Comparison of ENCODE assay signal across 16 mouse cellular contexts in genomic region chr13:94706641-94707053, GRCm38 (mm10).
DNase-seq lines count a peak whose midpoint lies in the region; ATAC-seq and TF ChIP-seq lines count a peak whose summit lies in the region.
"Had no signal": no experiment of that assay in that cellular context is flagged by ENCODE, and none has a peak within 500 bp of the region (broad histone marks: within the 10 kb centered on the region; RNA-seq: fewer than 3 reads in every experiment).

No protein-coding gene starts in this region.

- H3K9ac ChIP-seq in forebrain, embryonic 14.5 days (ENCODE audit: low read length) = no peak overlapping the region
- no peak overlapping the region for H3K9ac ChIP-seq in forebrain, embryonic 16.5 days (replicated peaks; ENCODE audit: low read depth, low read length)
- no peak overlapping the region for H3K9ac ChIP-seq in neural tube, embryonic 15.5 days (replicated peaks)
- H3K9ac ChIP-seq: liver, embryonic 13.5 days had no signal

- no peak overlapping the region for H3K27ac ChIP-seq in forebrain, embryonic 14.5 days (ENCODE audit: low read depth, low read length)
- no peak overlapping the region for H3K27ac ChIP-seq in forebrain, embryonic 16.5 days (ENCODE audit: low read length)
- no peak overlapping the region for H3K27ac ChIP-seq in neural tube, embryonic 15.5 days (replicated peaks)
- H3K27ac ChIP-seq in limb, embryonic 10.5 days = no peak overlapping the region
- H3K27ac ChIP-seq in cerebellum, adult 2 months (ENCODE audit: insufficient read depth, low read length) = no peak overlapping the region
- H3K27ac ChIP-seq: liver, embryonic 13.5 days had no signal

- peaks cover 83% of the 10 kb centered on the region for H3K27me3 ChIP-seq in forebrain, embryonic 14.5 days (replicated peaks; ENCODE audit: control insufficient read depth, insufficient read depth, low read length)
- peaks cover 54% of the 10 kb centered on the region for H3K27me3 ChIP-seq in forebrain, embryonic 16.5 days (replicated peaks; ENCODE audit: control insufficient read depth, insufficient read depth, low read length)
- H3K27me3 ChIP-seq in neural tube, embryonic 15.5 days (replicated peaks) = peaks cover 79% of the 10 kb centered on the region
- H3K27me3 ChIP-seq in limb, embryonic 10.5 days (ENCODE audit: low read depth, poor library complexity, severe bottlenecking) = peaks cover 99% of the 10 kb centered on the region
- peaks cover 19% of the 10 kb centered on the region; the same call in 1 of the 2 replicates for H3K27me3 ChIP-seq in cerebellum, adult 2 months (ENCODE audit: control insufficient read depth, insufficient read depth, low read length)

- TF ChIP-seq POLR2A in cerebellum, adult 2 months (IDR thresholded peaks at IDR 0.05; ENCODE audit: borderline replicate concordance, insufficient read depth, low read length) = no peak

- peak; percentile 37 for DNase-seq in forebrain, embryonic 14.5 days (ENCODE audit: low spot score)
- peak; percentile 63 for DNase-seq in neural tube, embryonic 10.5 days (ENCODE audit: extremely low spot score, low spot score)
- DNase-seq in limb, embryonic 10.5 days (ENCODE audit: low spot score) = peak; percentile 43
- no peak for DNase-seq in adrenal gland, postnatal 10 days
- no peak for DNase-seq in cerebellum, adult 2 months
- DNase-seq in cerebellum, adult 11-12 months = no peak
- DNase-seq: cerebellum, adult 11 months; kidney, adult 18-20 months; kidney, postnatal 36 days; liver, embryonic 13.5 days; lung, postnatal 14 days; spleen, adult 18-20 months had no signal

- no peak overlapping the region for H3K4me2 ChIP-seq in forebrain, embryonic 14.5 days (ENCODE audit: low read length)
- H3K4me2 ChIP-seq in forebrain, embryonic 16.5 days (ENCODE audit: low read length) = no peak overlapping the region
- H3K4me2 ChIP-seq in neural tube, embryonic 15.5 days = no peak overlapping the region
- H3K4me2 ChIP-seq: liver, embryonic 13.5 days had no signal

- no peaks in the 10 kb centered on the region for H3K36me3 ChIP-seq in forebrain, embryonic 14.5 days (ENCODE audit: control insufficient read depth, insufficient read depth, low read length)
- no peaks in the 10 kb centered on the region for H3K36me3 ChIP-seq in forebrain, embryonic 16.5 days (ENCODE audit: control insufficient read depth, insufficient read depth)
- no peaks in the 10 kb centered on the region for H3K36me3 ChIP-seq in neural tube, embryonic 15.5 days
- H3K36me3 ChIP-seq in limb, embryonic 10.5 days = no peaks in the 10 kb centered on the region
- H3K36me3 ChIP-seq: liver, embryonic 13.5 days had no signal

- peaks cover 7% of the 10 kb centered on the region; the same call in 1 of the 2 replicates for H3K4me1 ChIP-seq in forebrain, embryonic 14.5 days (ENCODE audit: control insufficient read depth, insufficient read depth, low read length)
- H3K4me1 ChIP-seq in forebrain, embryonic 16.5 days (replicated peaks; ENCODE audit: control insufficient read depth, insufficient read depth, low read length) = peaks cover 26% of the 10 kb centered on the region
- H3K4me1 ChIP-seq in neural tube, embryonic 15.5 days = peaks cover 36% of the 10 kb centered on the region
- H3K4me1 ChIP-seq in limb, embryonic 10.5 days = peaks cover 61% of the 10 kb centered on the region
- peaks cover 5% of the 10 kb centered on the region for H3K4me1 ChIP-seq in cerebellum, adult 2 months (ENCODE audit: control insufficient read depth, insufficient read depth, low read length)

- ATAC-seq in forebrain, embryonic 14.5 days = no peak
- ATAC-seq in forebrain, embryonic 16.5 days = no peak
- no peak for ATAC-seq in neural tube, embryonic 15.5 days (ENCODE audit: low FRiP score)
- ATAC-seq: activated CD4-positive, CD25-positive, alpha-beta regulatory T cell, adult 4 months had no signal

- WGBS in forebrain, embryonic 14.5 days = 0% methylated on average over 7 of the region's 7 CpGs
- WGBS in forebrain, embryonic 16.5 days = 2% methylated on average over 7 of the region's 7 CpGs
- WGBS in neural tube, embryonic 15.5 days = 2% methylated on average over 7 of the region's 7 CpGs
- 4% methylated on average over 7 of the region's 7 CpGs for WGBS in limb, embryonic 10.5 days
- WGBS in cerebellum, adult 2 months = 4% methylated on average over 7 of the region's 7 CpGs

- TF ChIP-seq CTCF in cerebellum, adult 2 months (IDR thresholded peaks at IDR 0.05; ENCODE audit: borderline replicate concordance, insufficient read depth, low read depth, low read length) = no peak

- no peaks in the 10 kb centered on the region for H3K9me3 ChIP-seq in forebrain, embryonic 14.5 days (replicated peaks; ENCODE audit: control insufficient read depth, low read length)
- H3K9me3 ChIP-seq in forebrain, embryonic 16.5 days (ENCODE audit: control insufficient read depth, low read length) = no peaks in the 10 kb centered on the region
- no peaks in the 10 kb centered on the region for H3K9me3 ChIP-seq in neural tube, embryonic 15.5 days (replicated peaks)
- H3K9me3 ChIP-seq in limb, embryonic 10.5 days (replicated peaks) = no peaks in the 10 kb centered on the region
- H3K9me3 ChIP-seq: liver, embryonic 13.5 days had no signal

- H3K4me3 ChIP-seq in forebrain, embryonic 14.5 days (ENCODE audit: low read depth, low read length) = no peak overlapping the region
- H3K4me3 ChIP-seq in forebrain, embryonic 16.5 days (replicated peaks; ENCODE audit: low read length) = no peak overlapping the region
- no peak overlapping the region for H3K4me3 ChIP-seq in neural tube, embryonic 15.5 days (replicated peaks)
- no peak overlapping the region for H3K4me3 ChIP-seq in limb, embryonic 10.5 days
- H3K4me3 ChIP-seq in cerebellum, adult 2 months (replicated peaks; ENCODE audit: insufficient read depth, low read depth, low read length) = no peak overlapping the region
- H3K4me3 ChIP-seq: erythroblast, embryonic 14.5 days; liver, embryonic 13.5 days had no signal

Comparison
In these comparisons a context has a peak if more than half of its experiments do, and no peak if none do; other contexts are left out.
1. DNase-seq: peak in forebrain, embryonic 14.5 days (single experiment), neural tube, embryonic 10.5 days (single experiment) and limb, embryonic 10.5 days (single experiment); none in adrenal gland, postnatal 10 days (single experiment), cerebellum, adult 2 months (0 of 2) and cerebellum, adult 11-12 months (single experiment).